25 mouse cellular contexts compared by ENCODE assay signal in the genomic region with DNA sequence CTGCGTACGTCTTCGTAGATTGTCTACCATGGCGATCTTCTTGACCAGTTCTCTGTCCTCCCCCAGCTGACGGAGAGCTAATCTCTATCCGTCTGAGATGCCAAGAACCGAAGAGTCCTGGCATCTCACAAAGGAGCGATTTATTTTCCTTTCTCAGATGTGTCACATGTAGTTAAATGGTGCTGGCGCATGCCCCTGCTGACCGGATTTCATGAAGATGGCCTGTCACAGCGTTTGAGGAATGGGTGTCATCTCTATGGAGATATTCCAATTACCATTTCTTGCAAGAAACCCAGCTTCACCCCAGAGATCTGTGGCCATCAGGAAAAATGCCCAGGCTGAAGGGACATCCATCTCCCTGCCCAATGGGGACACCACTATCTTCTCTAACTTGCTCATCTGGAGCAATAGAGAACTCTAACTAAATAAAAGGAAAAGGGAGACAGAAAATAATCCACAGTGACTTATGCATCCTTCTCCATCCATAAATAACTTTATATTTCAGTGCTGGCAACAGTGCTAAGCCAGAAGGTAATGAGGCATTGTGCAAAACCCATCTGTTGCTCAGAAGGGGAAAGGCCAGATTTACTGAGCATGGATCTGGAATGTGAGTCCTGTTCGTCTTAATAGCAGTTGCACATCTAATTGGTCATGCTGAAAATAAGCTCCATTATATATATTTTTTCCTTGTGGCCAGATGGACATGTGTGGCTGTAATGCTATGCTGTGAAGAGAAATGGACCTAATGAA.
DNase-seq lines count a peak whose midpoint lies in the region; ATAC-seq lines count a peak whose summit lies in the region.
"Had no signal": no experiment of that assay in that cellular context is flagged by ENCODE, and none has a peak within 500 bp of the region (broad histone marks: within the 10 kb centered on the region; RNA-seq: fewer than 3 reads in every experiment).

No protein-coding gene starts in this region.

- 68% methylated on average over 12 of the region's 12 CpGs for WGBS in hindbrain, embryonic 16.5 days
- WGBS in hindbrain, embryonic 12.5 days, result 82% methylated on average over 12 of the region's 12 CpGs

- no peaks in the 10 kb centered on the region for H3K4me1 ChIP-seq in hindbrain, embryonic 16.5 days (ENCODE audit: control insufficient read depth, insufficient read depth, low read depth, low read length)
- no peaks in the 10 kb centered on the region for H3K4me1 ChIP-seq in hindbrain, embryonic 12.5 days
- H3K4me1 ChIP-seq: forebrain, embryonic 13.5 days; intestine, embryonic 15.5 days; limb, embryonic 13.5 days; lung, embryonic 15.5 days had no signal

- no peak overlapping the region for H3K4me2 ChIP-seq in hindbrain, embryonic 16.5 days (ENCODE audit: low read length)
- no peak overlapping the region for H3K4me2 ChIP-seq in hindbrain, embryonic 12.5 days (replicated peaks)
- H3K4me2 ChIP-seq: forebrain, embryonic 13.5 days; hindbrain, embryonic 14.5 days; intestine, embryonic 15.5 days; limb, embryonic 13.5 days; liver, embryonic 11.5 days; lung, embryonic 15.5 days had no signal

- peak; percentile 24 to 32 for DNase-seq in cerebellum, postnatal 10 days
- peak; percentile 15 for DNase-seq in left cerebral cortex, postnatal 4 days
- DNase-seq in left cerebral cortex, postnatal 36 days (ENCODE audit: low spot score in 2 of 2), result no peak
- DNase-seq in layer of hippocampus, postnatal 14 days (ENCODE audit: low spot score in 2 of 2), result peak; percentile 19 to 57
- DNase-seq: adrenal gland, postnatal 10 days; cerebellum, adult 9-10 months; gastrocnemius, postnatal 10 days; heart, postnatal 14 days; kidney, adult 2 months; kidney, postnatal 36 days; retina, postnatal 1 day; right cerebral cortex, postnatal 14 days had no signal

- no peaks in the 10 kb centered on the region for H3K27me3 ChIP-seq in hindbrain, embryonic 16.5 days (replicated peaks; ENCODE audit: control insufficient read depth, insufficient read depth, low read length)
- no peaks in the 10 kb centered on the region for H3K27me3 ChIP-seq in hindbrain, embryonic 12.5 days
- H3K27me3 ChIP-seq: forebrain, embryonic 13.5 days; intestine, embryonic 15.5 days; limb, embryonic 13.5 days; lung, embryonic 15.5 days had no signal

- no peak overlapping the region for H3K9ac ChIP-seq in hindbrain, embryonic 16.5 days (ENCODE audit: low read depth, low read length)
- no peak overlapping the region for H3K9ac ChIP-seq in hindbrain, embryonic 12.5 days
- H3K9ac ChIP-seq: forebrain, embryonic 13.5 days; hindbrain, embryonic 14.5 days; intestine, embryonic 15.5 days; limb, embryonic 13.5 days; lung, embryonic 15.5 days had no signal

- intact Hi-C loops in left cerebral cortex, postnatal 4 days (cut with DNase I), result no loop called here
- intact Hi-C loops in left cerebral cortex, postnatal 36 days (cut with DNase I), result no loop called here

- H3K27ac ChIP-seq in hindbrain, embryonic 16.5 days (ENCODE audit: low read depth, low read length), result no peak overlapping the region
- no peak overlapping the region for H3K27ac ChIP-seq in hindbrain, embryonic 12.5 days
- H3K27ac ChIP-seq: forebrain, embryonic 13.5 days; hindbrain, embryonic 14.5 days; intestine, embryonic 15.5 days; limb, embryonic 13.5 days; lung, embryonic 15.5 days; midbrain, embryonic 10.5 days had no signal

- no peak for ATAC-seq in cerebellum, adult (ENCODE audit: insufficient number of reproducible peaks, low FRiP score, low TSS enrichment)
- peak; percentile 48 for ATAC-seq in hindbrain, embryonic 16.5 days
- no peak for ATAC-seq in hindbrain, embryonic 12.5 days (ENCODE audit: low FRiP score)
- ATAC-seq in monocyte, adult 5-6 weeks (replicated peaks; ENCODE audit: insufficient number of reproducible peaks, low FRiP score, low TSS enrichment, poor library complexity, severe bottlenecking), result no peak
- ATAC-seq: forebrain, embryonic 13.5 days; intestine, embryonic 15.5 days; midbrain, embryonic 16.5 days had no signal

- no peaks in the 10 kb centered on the region for H3K9me3 ChIP-seq in hindbrain, embryonic 16.5 days (ENCODE audit: control insufficient read depth, low read length)
- H3K9me3 ChIP-seq in hindbrain, embryonic 12.5 days (replicated peaks), result no peaks in the 10 kb centered on the region
- H3K9me3 ChIP-seq: forebrain, embryonic 13.5 days; intestine, embryonic 15.5 days; limb, embryonic 13.5 days; lung, embryonic 15.5 days; midbrain, embryonic 10.5 days had no signal

- H3K36me3 ChIP-seq in hindbrain, embryonic 16.5 days (ENCODE audit: control insufficient read depth, insufficient read depth, low read length), result no peaks in the 10 kb centered on the region
- no peaks in the 10 kb centered on the region for H3K36me3 ChIP-seq in hindbrain, embryonic 12.5 days
- H3K36me3 ChIP-seq: G1E; intestine, embryonic 15.5 days; limb, embryonic 13.5 days; lung, embryonic 15.5 days; midbrain, embryonic 10.5 days had no signal

- no peak overlapping the region for H3K4me3 ChIP-seq in hindbrain, embryonic 16.5 days (ENCODE audit: low read length)
- no peak overlapping the region for H3K4me3 ChIP-seq in hindbrain, embryonic 12.5 days
- H3K4me3 ChIP-seq: forebrain, embryonic 13.5 days; intestine, embryonic 15.5 days; limb, embryonic 13.5 days; lung, embryonic 15.5 days; midbrain, embryonic 10.5 days had no signal

Comparison
In these comparisons a context has a peak if more than half of its experiments do, and no peak if none do; other contexts are left out.
1. DNase-seq: peak in cerebellum, postnatal 10 days (2 of 2), left cerebral cortex, postnatal 4 days (single experiment) and layer of hippocampus, postnatal 14 days (2 of 2); none in left cerebral cortex, postnatal 36 days (0 of 2).